18 mouse cellular contexts compared by ENCODE assay signal in genomic region chr16:63556410-63557146, GRCm38 (mm10).
DNase-seq lines count a peak whose midpoint lies in the region; ATAC-seq lines count a peak whose summit lies in the region.
"Had no signal": no experiment of that assay in that cellular context is flagged by ENCODE, and none has a peak within 500 bp of the region (broad histone marks: within the 10 kb centered on the region; RNA-seq: fewer than 3 reads in every experiment).

No protein-coding gene starts in this region.

- H3K27me3 ChIP-seq in neural tube, embryonic 15.5 days (replicated peaks): no peaks in the 10 kb centered on the region
- peaks cover 9% of the 10 kb centered on the region; the same call in 1 of the 2 replicates for H3K27me3 ChIP-seq in limb, embryonic 13.5 days
- H3K27me3 ChIP-seq: hindbrain, embryonic 13.5 days; liver, embryonic 13.5 days; Patski had no signal

- peaks cover 5% of the 10 kb centered on the region; the same call in 1 of the 2 replicates for H3K4me1 ChIP-seq in neural tube, embryonic 15.5 days
- H3K4me1 ChIP-seq in limb, embryonic 13.5 days: peaks cover 7% of the 10 kb centered on the region
- H3K4me1 ChIP-seq: hindbrain, embryonic 13.5 days; liver, embryonic 13.5 days; midbrain, embryonic 10.5 days had no signal

- no peaks in the 10 kb centered on the region for H3K9me3 ChIP-seq in neural tube, embryonic 15.5 days (replicated peaks)
- H3K9me3 ChIP-seq in limb, embryonic 13.5 days: no peaks in the 10 kb centered on the region
- H3K9me3 ChIP-seq: hindbrain, embryonic 13.5 days; liver, embryonic 13.5 days; midbrain, embryonic 10.5 days had no signal

- H3K9ac ChIP-seq in neural tube, embryonic 15.5 days (replicated peaks): no peak overlapping the region
- no peak overlapping the region for H3K9ac ChIP-seq in limb, embryonic 13.5 days
- H3K9ac ChIP-seq: hindbrain, embryonic 13.5 days; liver, embryonic 13.5 days had no signal

- 17% methylated on average over 6 of the region's 6 CpGs for WGBS in neural tube, embryonic 15.5 days
- 7% methylated on average over 6 of the region's 6 CpGs for WGBS in limb, embryonic 13.5 days

- H3K36me3 ChIP-seq in neural tube, embryonic 15.5 days: no peaks in the 10 kb centered on the region
- H3K36me3 ChIP-seq in limb, embryonic 13.5 days: peaks cover 3% of the 10 kb centered on the region; the same call in 1 of the 2 replicates
- H3K36me3 ChIP-seq: liver, embryonic 13.5 days; midbrain, embryonic 10.5 days had no signal

- no peak for ATAC-seq in cerebellum, adult (ENCODE audit: insufficient number of reproducible peaks, low FRiP score, low TSS enrichment)
- ATAC-seq in neural tube, embryonic 15.5 days (ENCODE audit: low FRiP score): no peak
- peak; percentile 91 for ATAC-seq in limb, embryonic 13.5 days (ENCODE audit: low FRiP score, low read depth)
- ATAC-seq: Patski had no signal

- no peak overlapping the region for H3K4me3 ChIP-seq in neural tube, embryonic 15.5 days (replicated peaks)
- no peak overlapping the region for H3K4me3 ChIP-seq in limb, embryonic 13.5 days
- H3K4me3 ChIP-seq: hindbrain, embryonic 13.5 days; left cerebral cortex, adult 2 months; liver, embryonic 13.5 days; midbrain, embryonic 10.5 days had no signal

- intact Hi-C loops in heart, postnatal 36 days (cut with DNase I): no loop called here

- DNase-seq in cerebellum, postnatal 10 days: peak; percentile 15 to 30
- DNase-seq in neural tube, embryonic 10.5 days (ENCODE audit: extremely low spot score, low spot score): peak; percentile 24
- DNase-seq in yolk sac, embryonic 10.5 days (ENCODE audit: low spot score): peak; percentile 1
- DNase-seq in adrenal gland, postnatal 14 days: no peak
- DNase-seq in heart, postnatal 36 days: no peak
- DNase-seq: adrenal gland, adult 2 months; kidney, adult 8-10 months; liver, embryonic 13.5 days; lung, postnatal 10 days; right cerebral cortex, adult 18-20 months; thymus, postnatal 4 days had no signal

- no peak overlapping the region for H3K27ac ChIP-seq in neural tube, embryonic 15.5 days (replicated peaks)
- no peak overlapping the region for H3K27ac ChIP-seq in limb, embryonic 13.5 days
- H3K27ac ChIP-seq: hindbrain, embryonic 13.5 days; left cerebral cortex, adult 2 months; liver, embryonic 13.5 days; midbrain, embryonic 10.5 days had no signal

- H3K4me2 ChIP-seq in neural tube, embryonic 15.5 days: no peak overlapping the region
- H3K4me2 ChIP-seq in limb, embryonic 13.5 days (replicated peaks): peak overlapping the region; percentile 32
- H3K4me2 ChIP-seq: hindbrain, embryonic 13.5 days; liver, embryonic 13.5 days had no signal

Comparison
In these comparisons a context has a peak if more than half of its experiments do, and no peak if none do; other contexts are left out.
1. DNase-seq: peak in cerebellum, postnatal 10 days (2 of 2), neural tube, embryonic 10.5 days (single experiment) and yolk sac, embryonic 10.5 days (single experiment); none in adrenal gland, postnatal 14 days (single experiment) and heart, postnatal 36 days (0 of 2).